In genomic region chr5:135186621-135187348, GRCm38 (mm10) we compare ENCODE assay signal across 8 mouse cellular contexts. TPM values are rescaled to one million over a fixed set of nuclear protein-coding genes. Genes with fewer than 3 reads are reported as not detected.
DNase-seq lines count a peak whose midpoint lies in the region; ATAC-seq lines count a peak whose summit lies in the region.

Gene Baz1b, plus strand, starts transcription at chr5:135187264.

- peak; percentile 97 for ATAC-seq in forebrain, embryonic 14.5 days
- peak; percentile 98 for ATAC-seq in neural tube, embryonic 15.5 days (ENCODE audit: low FRiP score)

- H3K4me2 ChIP-seq in forebrain, embryonic 14.5 days (ENCODE audit: low read length): peak within 1 kb of the TSS; percentile 71
- H3K4me2 ChIP-seq in neural tube, embryonic 15.5 days: peak within 1 kb of the TSS; percentile 83

- intact Hi-C loops in heart, postnatal 14 days (cut with DNase I): loop anchor here (5.0 kb wide), 1 partner anchor 39 kb away; the partner anchor contains the start of gene Tbl2

- peak within 1 kb of the TSS; percentile 97 for H3K9ac ChIP-seq in forebrain, embryonic 14.5 days (ENCODE audit: low read length)
- H3K9ac ChIP-seq in neural tube, embryonic 15.5 days (replicated peaks): peak within 1 kb of the TSS; percentile 91

- peak; percentile 98 for DNase-seq in ES-CJ7 (ENCODE audit: low read depth, low spot score)
- DNase-seq in cerebellum, adult 11 months: peak; percentile 99
- DNase-seq in forebrain, embryonic 14.5 days (ENCODE audit: low spot score): peak; percentile 99
- DNase-seq in heart, postnatal 14 days: peak; percentile 97 to 98
- peak; percentile 99 for DNase-seq in layer of hippocampus, adult 11-12 months (ENCODE audit: low spot score)
- peak; percentile 99 for DNase-seq in lung, adult 18-20 months
- DNase-seq in testis, postnatal 14 days (ENCODE audit: low spot score): peak; percentile 100

- WGBS in forebrain, embryonic 14.5 days: under 1% methylated on average over 57 of the region's 57 CpGs
- under 1% methylated on average over 57 of the region's 57 CpGs for WGBS in neural tube, embryonic 15.5 days

- H3K4me3 ChIP-seq in forebrain, embryonic 14.5 days (ENCODE audit: low read depth, low read length): peak within 1 kb of the TSS; percentile 98
- peak within 1 kb of the TSS; percentile 100 for H3K4me3 ChIP-seq in neural tube, embryonic 15.5 days (replicated peaks)

- H3K4me1 ChIP-seq in forebrain, embryonic 14.5 days (ENCODE audit: control insufficient read depth, insufficient read depth, low read length): peaks cover 18% of the 10 kb centered on the region
- H3K4me1 ChIP-seq in neural tube, embryonic 15.5 days: peaks cover 35% of the 10 kb centered on the region

- H3K36me3 ChIP-seq in forebrain, embryonic 14.5 days (ENCODE audit: control insufficient read depth, insufficient read depth, low read length): peaks cover 19% of the 10 kb centered on the region
- H3K36me3 ChIP-seq in neural tube, embryonic 15.5 days: peaks cover 16% of the 10 kb centered on the region

- H3K27ac ChIP-seq in forebrain, embryonic 14.5 days (ENCODE audit: low read depth, low read length): peak within 1 kb of the TSS; percentile 95
- peak within 1 kb of the TSS; percentile 96 for H3K27ac ChIP-seq in neural tube, embryonic 15.5 days (replicated peaks)

- H3K9me3 ChIP-seq in forebrain, embryonic 14.5 days (replicated peaks; ENCODE audit: control insufficient read depth, low read length): no peaks in the 10 kb centered on the region
- no peaks in the 10 kb centered on the region for H3K9me3 ChIP-seq in neural tube, embryonic 15.5 days (replicated peaks)

- H3K27me3 ChIP-seq in forebrain, embryonic 14.5 days (replicated peaks; ENCODE audit: control insufficient read depth, insufficient read depth, low read length): no peaks in the 10 kb centered on the region
- H3K27me3 ChIP-seq in neural tube, embryonic 15.5 days (replicated peaks): no peaks in the 10 kb centered on the region

RNA-seq across cellular contexts. Expression of gene Baz1b, which starts in this region (rescaled TPM):
- 35.5 and 44.3 TPM in 2 replicates for polyA plus RNA-seq in forebrain, embryonic 14.5 days (2014; fragmentation: Nextera tagmentation; extraction: Ambion mirVana)
- total RNA-seq in heart, postnatal 14 days (2021): 10 to 100 TPM; 43.1 to 44.9 TPM
- polyA plus RNA-seq in neural tube, embryonic 15.5 days (2015; fragmentation: Nextera tagmentation; extraction: Ambion mirVana): 23.6 and 27.1 TPM in 2 replicates

Comparison
In these comparisons a context has a peak if more than half of its experiments do, and no peak if none do; other contexts are left out.
1. Peak in every context shown above with its lines: DNase-seq, ATAC-seq, H3K4me3 ChIP-seq and H3K27ac ChIP-seq.